Mouse (Mus musculus) embryonic fibroblast, embryonic 13.5 days (primary cell): ENCODE measurements around the gene Sigmar1.
"Not testable (repeated sequence)": the region's sequence is repeated elsewhere in the genome, so short reads cannot be mapped to it uniquely, and the experiment has no call there.

Experiments
- CTCF ChIP-seq: IDR thresholded peaks from 2 replicates; pipeline ENCODE4 v1.5.1; 2011; ENCODE audit warnings: mild to moderate bottlenecking, control low read depth, low read length, moderate library complexity, borderline replicate concordance; ENCODE audit not compliant: insufficient read depth
- POLR2A ChIP-seq: IDR thresholded peaks from 2 replicates; pipeline ENCODE4 v1.6.1; 2011; ENCODE audit warnings: low read depth, mild to moderate bottlenecking, control low read depth, low read length, moderate library complexity

DNA sequence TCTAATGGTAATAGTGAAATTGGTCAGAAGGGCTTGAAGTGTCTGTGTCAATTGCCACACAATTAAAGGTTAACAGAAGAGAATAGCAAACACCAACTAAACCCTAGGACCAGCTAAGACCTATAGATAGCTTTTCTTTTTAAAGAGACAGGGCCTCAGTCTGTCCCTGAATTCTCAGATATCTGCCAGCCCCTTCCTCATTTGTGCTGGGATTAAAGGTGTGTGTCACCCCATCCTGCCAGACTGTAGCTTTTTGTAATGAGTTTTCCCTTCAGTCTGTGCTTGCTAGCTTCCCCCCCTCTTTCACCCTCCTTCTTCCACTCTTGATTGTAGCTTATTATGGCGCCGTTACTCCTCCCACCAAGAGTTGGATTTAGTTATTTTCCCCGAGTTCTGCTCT is 27.2 kb upstream of the Sigmar1 start:
- not testable (repeated sequence) for TF ChIP-seq CTCF, POLR2A
